Mouse (Mus musculus): ENCODE measurements around the gene Foxk1.
A peak's percentile ranks its signal among the peaks of the same experiment; 100 is the strongest.

Gene Foxk1

DNA sequence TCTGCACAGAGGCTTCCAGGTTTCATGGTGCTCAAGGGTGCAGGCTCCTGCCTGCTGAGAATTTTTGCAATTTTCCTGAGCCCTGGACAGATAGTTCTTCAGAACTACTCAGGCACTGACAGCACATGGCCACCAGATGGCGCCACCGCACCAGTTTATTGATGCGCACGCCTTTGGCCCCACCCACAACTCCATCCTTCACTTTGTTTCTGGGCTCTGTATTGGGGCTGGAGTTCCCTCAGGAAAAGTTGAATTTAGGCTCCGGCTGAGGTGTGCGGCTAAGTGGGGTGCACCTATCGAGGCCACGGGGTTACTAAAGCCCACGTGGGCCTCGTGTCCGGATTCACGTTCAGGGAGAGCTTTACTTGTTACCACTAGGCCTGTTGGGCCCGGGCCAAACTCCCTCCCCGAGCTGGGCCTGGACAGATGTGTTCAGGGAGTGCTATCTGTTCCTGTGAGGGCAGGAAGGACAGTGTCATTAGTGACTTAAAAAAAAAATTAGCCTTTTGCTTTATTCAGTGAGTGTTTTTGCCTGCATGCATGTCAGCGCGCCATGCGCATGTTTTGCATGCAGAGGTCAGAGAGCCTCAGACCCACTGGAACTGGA is 77.6 kb downstream of the Foxk1 start:
- DNase-seq (ENCODE audit: low read depth, low spot score), result peak; percentile 48

GRCm38 (mm10) chr5:142482512-142482911 is 81.2 kb downstream of the Foxk1 start:
- DNase-seq (ENCODE audit: low read depth, low spot score), result peak; percentile 44

DNA sequence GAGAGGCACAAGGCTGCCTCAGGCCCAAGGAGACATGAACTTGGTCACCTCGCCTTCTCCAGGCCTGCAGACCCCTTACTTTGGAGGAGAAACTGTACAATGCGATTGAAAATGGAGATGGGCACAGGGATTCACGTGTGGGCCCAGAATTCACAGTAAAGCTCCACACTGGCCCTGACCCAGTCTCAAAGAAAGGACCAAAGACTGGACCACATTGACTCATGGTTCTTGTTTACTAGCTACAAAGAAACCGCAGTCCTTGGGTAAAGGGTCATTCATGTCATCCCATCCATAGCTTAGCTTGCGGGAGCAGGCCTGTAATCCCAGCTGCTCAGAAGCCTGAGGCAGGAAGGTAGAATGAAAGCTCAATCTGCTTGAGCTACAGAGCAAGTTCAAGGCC is 82.3 kb downstream of the Foxk1 start:
- DNase-seq (ENCODE audit: low read depth, low spot score), result no peak

DNA sequence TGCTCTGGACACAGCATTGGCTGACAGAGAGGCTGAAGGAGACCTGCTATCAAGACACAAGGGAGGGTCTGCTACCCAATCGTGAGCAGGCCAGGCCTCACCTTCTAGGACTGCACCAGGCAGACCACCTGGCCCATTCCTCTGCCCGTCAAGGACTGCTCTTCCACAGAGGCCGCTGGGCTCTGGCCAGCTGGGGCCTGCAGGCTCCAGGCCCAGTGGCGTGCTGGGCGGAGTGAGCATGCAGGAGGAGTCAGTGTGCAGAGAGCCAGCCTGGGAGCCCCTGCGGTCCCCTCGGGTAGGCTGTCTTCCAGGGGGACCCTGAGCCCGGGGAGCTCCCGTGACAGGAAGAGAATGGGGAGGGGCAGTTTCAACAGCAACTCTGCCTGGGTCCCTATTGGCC is 85.4 kb downstream of the Foxk1 start:
- DNase-seq (ENCODE audit: low read depth, low spot score), result no peak

DNA sequence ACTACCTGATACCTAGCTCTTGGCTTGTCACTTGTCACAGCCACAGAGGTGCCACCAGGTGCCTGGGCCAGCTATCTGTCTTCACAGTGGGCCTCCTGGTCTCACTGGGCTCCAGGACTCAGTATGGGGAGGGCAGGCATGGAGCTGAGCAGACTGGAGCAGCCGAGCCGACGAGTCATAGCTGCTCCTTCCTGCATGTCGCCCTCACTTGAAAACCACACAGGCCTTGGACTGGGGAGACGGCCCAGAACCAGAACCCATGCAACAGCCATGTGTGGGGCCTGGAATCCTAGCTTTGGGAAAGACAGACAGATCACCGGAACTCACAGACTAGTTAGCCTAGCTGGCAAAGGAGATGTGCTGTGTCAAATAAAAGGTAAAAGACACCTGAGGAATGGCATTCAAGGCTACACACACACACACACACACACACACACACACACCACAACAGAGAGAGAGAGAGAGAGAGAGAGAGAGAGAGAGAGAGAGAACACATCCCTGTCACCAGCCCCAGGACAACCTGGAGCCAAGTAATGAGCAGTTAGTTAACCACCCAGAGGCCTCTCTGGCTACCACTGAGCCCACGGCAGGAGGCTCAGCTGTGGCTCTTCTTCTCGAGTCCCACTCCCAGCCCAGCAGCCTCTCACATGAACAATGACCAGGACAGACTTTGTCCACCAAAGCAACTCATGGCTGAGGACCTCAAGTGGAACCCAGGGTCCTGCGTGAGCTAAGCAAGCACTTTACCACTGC is 88.8 kb downstream of the Foxk1 start:
- no peak for DNase-seq (ENCODE audit: low read depth, low spot score)

DNA sequence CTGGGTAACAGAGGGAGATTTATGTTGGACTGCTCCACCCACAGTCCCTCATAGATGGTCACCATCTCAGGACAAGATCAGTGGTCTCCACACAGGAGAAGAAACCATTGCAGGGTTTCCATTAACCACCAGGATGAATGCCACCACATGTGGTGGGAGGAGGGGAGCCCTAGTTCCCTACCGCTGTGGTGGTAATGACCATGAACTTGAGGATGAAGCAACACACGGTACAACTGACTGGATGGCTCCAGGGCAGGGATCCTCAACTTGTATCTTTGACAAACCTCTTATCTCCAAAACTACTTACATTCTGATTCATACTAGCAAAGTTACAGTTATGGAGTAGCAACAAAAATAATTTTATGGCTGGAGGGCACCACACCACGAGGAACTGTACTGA is 92.0 kb downstream of the Foxk1 start:
- no peak for DNase-seq (ENCODE audit: low read depth, low spot score)

GRCm38 (mm10) chr5:142495321-142496096 is 94.2 kb downstream of the Foxk1 start:
- no peak for DNase-seq (ENCODE audit: low read depth, low spot score)

DNA sequence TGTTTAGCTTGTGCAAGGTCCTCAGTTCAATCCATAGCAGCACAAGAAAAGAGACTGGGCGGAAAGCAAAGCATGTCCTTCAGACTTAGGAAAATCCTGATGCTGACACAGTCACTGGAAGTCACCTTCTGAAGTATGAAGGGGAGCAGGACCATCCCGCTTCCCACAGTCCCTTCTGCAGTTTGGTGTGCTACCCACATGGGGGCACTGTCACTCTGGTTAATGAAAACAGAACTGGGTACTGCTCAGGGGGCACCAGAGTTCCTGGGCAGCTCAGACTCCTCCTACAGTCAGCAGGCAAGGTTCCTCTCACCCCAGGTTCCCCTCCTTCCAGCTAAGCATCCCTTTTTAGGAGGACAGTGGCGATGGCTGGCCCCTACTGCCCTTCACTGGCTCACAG is 97.7 kb downstream of the Foxk1 start:
- DNase-seq (ENCODE audit: low read depth, low spot score), result no peak

DNA sequence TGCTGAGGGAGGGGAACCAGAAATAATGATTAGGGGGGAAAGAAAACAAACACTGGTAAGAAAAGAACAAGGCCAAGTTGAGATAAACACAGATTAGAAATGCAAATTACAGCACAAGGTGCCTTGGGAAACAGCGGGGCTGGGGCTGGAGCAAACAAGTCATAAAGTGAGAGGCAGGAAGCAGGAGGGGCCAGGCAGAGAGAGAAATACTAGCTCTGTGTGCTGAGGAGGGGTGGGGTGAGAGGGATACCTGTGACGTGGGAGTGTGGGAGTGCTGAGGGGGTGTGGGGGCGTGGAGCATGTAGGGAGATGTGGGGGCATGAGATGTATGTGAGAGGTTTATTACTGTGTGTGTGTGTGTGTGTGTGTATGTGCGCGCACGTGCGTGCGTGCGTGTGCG is 99.6 kb downstream of the Foxk1 start:
- no peak for DNase-seq (ENCODE audit: low read depth, low spot score)

GRCm38 (mm10) chr5:142502414-142502813 is 101.1 kb downstream of the Foxk1 start:
- DNase-seq (ENCODE audit: low read depth, low spot score), result peak; percentile 36

- DNase-seq (ENCODE audit: low read depth, low spot score), result no peak
Observed at GRCm38 (mm10) chr5:142504175-142504574, 102.9 kb downstream of the Foxk1 start.

GRCm38 (mm10) chr5:142505695-142506423 is 104.6 kb downstream of the Foxk1 start:
- DNase-seq (ENCODE audit: low read depth, low spot score), result no peak

GRCm38 (mm10) chr5:142509141-142510060 is 108.1 kb downstream of the Foxk1 start:
- no peak for DNase-seq (ENCODE audit: low read depth, low spot score)

- DNase-seq (ENCODE audit: low read depth, low spot score), result no peak
Observed at GRCm38 (mm10) chr5:142510061-142510414, 108.7 kb downstream of the Foxk1 start.
